Mouse (Mus musculus) heart, postnatal 0 days (tissue): ENCODE results near the gene Spata1.

Experiments used
- CTCF ChIP-seq: IDR thresholded peaks from 2 replicates; pipeline ENCODE4 v1.5.1; 2016; ENCODE audit warnings: antibody characterized with exemption, control low read depth, low read depth
- EP300 ChIP-seq: IDR thresholded peaks from 2 replicates; pipeline ENCODE4 v1.6.1; 2016; ENCODE audit warnings: antibody characterized with exemption, low read depth

GRCm38 (mm10) chr3:146443380-146443779, 56.2 kb downstream of the Spata1 start:
- TF ChIP-seq CTCF, result no peak
- no peak for TF ChIP-seq EP300
